Mouse (Mus musculus) E14TG2a.4 (cell line): Measurements from ENCODE around the gene Pga5.

Experiments
- CTCF ChIP-seq: conservative IDR thresholded peaks from 2 replicates; pipeline ENCODE4 v1.5.1; 2014; ENCODE audit warnings: low read length
- NANOG ChIP-seq: IDR thresholded peaks from 2 replicates; pipeline ENCODE4 v1.6.1; 2014; ENCODE audit warnings: borderline replicate concordance, low read length, mixed read lengths
- POU5F1 ChIP-seq: IDR thresholded peaks from 2 replicates; pipeline ENCODE4 v1.6.1; 2014; ENCODE audit warnings: low read length, borderline replicate concordance

DNA sequence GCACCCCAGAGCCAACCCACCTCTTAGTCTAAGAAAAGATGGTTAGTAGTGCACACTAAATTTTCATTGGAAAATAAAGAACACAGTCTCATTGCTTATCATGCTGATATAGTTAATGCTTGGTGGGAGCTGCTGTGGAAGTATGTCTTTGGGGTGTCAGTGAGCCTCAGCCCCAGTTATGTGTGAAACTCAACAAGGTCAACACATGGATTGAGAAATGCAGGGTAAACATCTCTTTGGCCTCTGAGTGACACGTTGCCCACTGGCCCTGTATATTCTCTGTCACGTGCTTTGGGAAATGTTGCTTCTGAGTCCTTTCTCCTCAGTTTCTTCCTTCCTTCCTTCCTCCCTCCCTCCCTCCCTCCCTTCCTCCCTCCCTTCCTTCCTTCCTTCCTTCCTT, 19.5 kb downstream of the Pga5 start:
- TF ChIP-seq NANOG, result no peak
- no peak for TF ChIP-seq CTCF
- TF ChIP-seq POU5F1, result no peak
